Mouse (Mus musculus): Measurements from ENCODE around the gene Clic1. TPM values are rescaled to one million over a fixed set of nuclear protein-coding genes. Genes with fewer than 3 reads are reported as not detected.

The Clic1 gene
- total RNA-seq, 2 experiments from 2014 or later, result 87.2 to 89.7 TPM

- no peak for DNase-seq (ENCODE audit: low spot score in 2 of 2)
These were observed 4.6 kb upstream of the Clic1 start for GRCm38 (mm10) chr17:35044904-35045806.

DNA sequence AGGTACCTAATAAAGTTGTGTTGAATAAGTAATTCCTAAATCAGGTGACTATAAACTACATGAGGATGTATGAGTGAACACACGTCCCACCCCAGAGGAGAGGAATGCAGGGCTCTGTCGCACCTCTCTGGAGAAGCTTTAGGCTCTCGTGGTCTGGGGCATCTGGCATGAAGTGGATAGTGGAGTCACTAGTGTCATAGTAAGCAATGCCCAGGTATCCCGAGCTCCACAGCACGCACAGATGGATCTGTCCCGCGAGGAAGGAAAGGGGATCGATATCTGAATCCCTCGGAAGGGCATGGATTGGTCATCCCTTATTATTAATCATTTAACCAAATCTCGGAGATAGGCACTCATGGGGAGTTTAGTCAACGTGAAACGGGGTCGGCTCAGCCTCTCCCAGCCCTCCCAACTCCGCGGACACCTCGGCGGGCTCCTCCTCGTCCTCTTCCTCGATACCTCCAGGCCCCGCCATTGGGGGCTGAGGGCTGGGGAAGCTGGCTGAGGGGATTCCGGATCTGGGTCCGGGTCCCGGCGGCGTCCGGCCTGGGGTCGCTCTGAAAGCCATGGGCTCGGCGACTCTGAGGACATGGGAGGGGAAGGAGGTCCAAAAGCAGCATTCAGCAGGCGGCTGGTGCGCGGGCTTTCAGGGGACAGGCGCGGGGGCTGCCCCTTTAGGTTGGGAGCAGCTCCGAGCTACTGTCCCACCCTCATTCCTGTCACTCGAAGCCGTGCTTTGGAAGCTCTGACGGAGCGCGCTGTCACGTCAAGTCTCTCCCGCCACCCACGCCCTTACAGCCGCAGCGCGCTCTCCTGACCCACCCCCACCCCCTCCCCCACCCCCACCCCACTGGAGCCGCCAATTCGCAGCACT, 3.7 kb upstream of the Clic1 start:
- DNase-seq (ENCODE audit: low spot score in 2 of 2), result no peak

DNA sequence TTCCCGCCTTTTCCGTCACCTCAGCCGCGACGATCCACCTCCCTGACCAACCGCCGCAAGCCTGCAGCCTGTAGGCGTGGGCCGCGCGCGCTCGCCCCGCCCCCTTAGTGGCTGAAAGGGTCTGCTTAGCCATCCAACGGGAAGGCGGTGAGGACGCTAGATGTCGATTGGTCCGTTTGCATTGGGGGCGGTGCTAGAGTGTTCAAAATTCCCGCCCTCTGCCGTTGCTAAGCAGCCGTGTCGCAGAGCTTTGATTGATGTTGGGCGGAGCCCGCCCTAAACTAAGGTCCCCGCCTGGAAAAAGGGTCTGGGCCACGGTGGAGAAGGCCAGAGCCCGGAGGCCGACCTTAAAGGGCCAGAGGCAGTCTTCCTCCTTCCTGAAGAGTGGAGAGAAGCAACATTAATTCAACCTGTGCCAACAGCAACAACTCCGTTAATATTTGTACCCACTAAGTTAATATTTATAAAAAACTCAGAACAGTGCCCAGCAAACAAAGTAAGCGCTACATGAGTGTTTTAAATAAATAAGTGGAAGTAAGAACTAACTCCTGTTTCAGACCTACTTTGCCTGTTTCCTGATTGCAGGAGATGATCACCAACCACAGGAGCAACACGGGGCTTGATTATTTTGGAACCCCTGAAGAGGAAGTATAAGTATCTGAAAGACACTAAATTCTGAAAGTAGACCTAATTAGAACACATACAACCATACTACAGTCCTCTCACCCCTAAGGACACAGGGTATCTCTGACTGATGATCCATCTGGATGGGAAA, 2.9 kb upstream of the Clic1 start, which contains the start of gene Msh5:
Msh5 (minus strand) TSS at position 65 of the 775 bp plus-strand sequence.
- peak; percentile 95 to 96 for DNase-seq (ENCODE audit: low spot score in 2 of 2)

GRCm38 (mm10) chr17:35047688-35048087, 2.1 kb upstream of the Clic1 start:
- DNase-seq (ENCODE audit: low spot score in 2 of 2), result no peak

- DNase-seq (ENCODE audit: low spot score in 2 of 2), result no peak
These were observed 1.4 kb upstream of the Clic1 start for GRCm38 (mm10) chr17:35048149-35048931.

- DNase-seq (ENCODE audit: low spot score in 2 of 2), result no peak
These were observed 780 bp upstream of the Clic1 start for GRCm38 (mm10) chr17:35048932-35049440.

GRCm38 (mm10) chr17:35050126-35050750, 472 bp downstream of the Clic1 start:
- peak; percentile 66 to 81 for DNase-seq (ENCODE audit: low spot score in 2 of 2)

DNA sequence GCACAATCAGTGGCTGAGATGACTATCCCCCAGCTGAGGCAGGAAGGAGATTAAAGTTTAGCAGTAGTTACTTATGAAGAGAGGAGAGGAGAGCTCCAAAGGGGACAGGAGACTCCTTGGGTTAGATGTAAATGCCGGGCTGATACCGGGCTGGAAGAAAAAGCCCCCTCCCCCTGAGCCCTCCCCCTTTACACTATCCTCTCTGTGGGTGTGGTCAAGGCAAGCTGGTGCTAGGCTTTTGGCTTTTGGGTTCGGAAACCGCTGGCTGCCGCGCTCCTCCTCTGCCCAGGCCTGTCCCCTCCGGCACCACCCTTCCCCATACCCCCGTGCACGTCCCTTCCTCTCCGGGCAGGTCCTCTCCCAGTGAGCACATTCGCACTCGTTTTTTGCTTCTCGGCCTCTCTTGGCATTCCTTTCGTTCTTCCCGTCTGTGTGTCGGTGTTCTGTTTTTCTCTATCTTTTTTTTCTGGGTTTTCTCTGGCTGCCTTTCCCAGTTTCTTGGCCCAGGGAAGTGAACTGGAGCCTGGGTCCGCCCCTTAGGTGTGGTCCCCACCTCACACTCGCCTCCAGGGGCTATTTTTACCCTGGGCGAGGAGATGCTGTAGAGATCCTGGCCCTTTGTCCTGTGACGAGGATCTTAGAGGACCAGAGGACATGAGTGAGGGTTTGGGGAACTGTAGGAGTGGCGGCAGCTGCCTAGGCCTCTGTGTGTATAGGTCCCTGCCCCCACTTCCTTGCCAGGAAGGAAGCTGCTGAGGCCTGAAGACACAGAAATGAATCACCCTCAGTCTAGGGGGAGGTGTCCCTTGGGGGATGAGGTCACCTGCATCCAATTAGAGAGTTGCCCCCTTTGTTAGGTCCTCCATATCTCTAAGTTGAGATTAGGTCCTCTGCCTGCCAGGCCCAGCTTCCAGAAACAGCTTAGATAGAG, 1.7 kb downstream of the Clic1 start:
- peak; percentile 53 to 69 for DNase-seq (ENCODE audit: low spot score in 2 of 2)

- DNase-seq (ENCODE audit: low spot score in 2 of 2), result no peak
These were observed 2.6 kb downstream of the Clic1 start for GRCm38 (mm10) chr17:35052271-35052798.

- no peak for DNase-seq (ENCODE audit: low spot score in 2 of 2)
These were observed 6.1 kb downstream of the Clic1 start for GRCm38 (mm10) chr17:35055691-35056495.

DNA sequence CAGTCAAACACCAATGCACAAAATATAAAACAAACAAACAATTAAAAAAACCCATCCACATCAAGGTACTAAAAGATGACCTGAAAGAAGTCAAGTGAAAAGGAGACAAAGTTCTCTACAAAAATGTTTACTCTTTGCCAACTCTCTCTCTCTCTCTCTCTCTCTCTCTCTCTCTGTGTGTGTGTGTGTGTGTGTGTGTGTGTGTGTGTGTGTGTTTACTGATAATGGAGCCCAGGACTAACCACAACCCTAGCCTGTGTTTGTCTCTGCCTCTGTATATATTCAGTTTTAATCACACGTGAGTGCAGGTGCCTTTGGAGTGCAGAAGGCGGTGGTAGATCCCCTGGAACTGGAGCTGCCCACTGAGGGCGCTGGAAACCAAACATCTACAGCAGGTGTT, 7.3 kb downstream of the Clic1 start:
- DNase-seq (ENCODE audit: low spot score in 2 of 2), result no peak

DNA sequence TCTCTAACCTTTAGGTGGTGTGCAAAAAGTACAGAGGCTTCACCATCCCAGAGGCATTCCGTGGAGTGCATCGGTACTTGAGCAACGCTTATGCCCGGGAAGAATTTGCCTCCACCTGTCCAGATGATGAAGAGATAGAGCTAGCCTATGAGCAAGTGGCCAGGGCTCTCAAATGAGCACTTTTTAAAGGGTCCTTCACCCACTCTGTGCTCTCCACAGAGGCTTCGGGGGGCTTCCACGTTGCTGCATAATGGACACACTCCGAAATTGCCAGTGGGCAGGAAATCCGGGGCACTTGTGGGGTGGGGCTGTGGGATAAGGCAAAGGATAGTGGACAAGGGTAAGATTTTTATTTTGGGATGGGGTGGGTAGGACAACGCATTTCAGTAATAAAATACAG, 8.6 kb downstream of the Clic1 start:
- no peak for DNase-seq (ENCODE audit: low spot score in 2 of 2)

GRCm38 (mm10) chr17:35058911-35059892, 9.4 kb downstream of the Clic1 start, which contains the start of gene Ddah2:
Gene Ddah2 (plus strand): TSS chr17:35059035.
- peak; percentile 91 to 95 for DNase-seq (ENCODE audit: low spot score in 2 of 2)

DNA sequence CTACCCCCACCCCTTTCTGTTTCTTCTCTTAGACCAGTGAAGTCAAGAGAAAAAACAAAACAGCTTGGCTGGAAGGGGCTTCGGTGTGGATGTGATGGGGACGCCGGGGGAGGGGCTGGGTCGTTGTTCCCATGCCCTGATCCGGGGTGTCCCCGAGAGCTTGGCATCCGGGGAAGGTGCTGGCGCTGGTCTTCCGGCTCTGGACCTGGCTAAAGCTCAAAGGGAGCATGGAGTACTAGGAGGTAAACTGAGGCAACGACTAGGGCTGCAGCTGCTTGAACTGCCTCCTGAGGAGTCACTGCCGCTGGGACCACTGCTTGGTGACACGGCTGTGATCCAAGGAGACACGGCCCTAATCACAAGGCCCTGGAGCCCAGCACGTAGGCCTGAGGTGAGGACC, 10.3 kb downstream of the Clic1 start:
- peak in 1 of 2 experiments; percentile 33 for DNase-seq (ENCODE audit: low spot score in 2 of 2)

DNA sequence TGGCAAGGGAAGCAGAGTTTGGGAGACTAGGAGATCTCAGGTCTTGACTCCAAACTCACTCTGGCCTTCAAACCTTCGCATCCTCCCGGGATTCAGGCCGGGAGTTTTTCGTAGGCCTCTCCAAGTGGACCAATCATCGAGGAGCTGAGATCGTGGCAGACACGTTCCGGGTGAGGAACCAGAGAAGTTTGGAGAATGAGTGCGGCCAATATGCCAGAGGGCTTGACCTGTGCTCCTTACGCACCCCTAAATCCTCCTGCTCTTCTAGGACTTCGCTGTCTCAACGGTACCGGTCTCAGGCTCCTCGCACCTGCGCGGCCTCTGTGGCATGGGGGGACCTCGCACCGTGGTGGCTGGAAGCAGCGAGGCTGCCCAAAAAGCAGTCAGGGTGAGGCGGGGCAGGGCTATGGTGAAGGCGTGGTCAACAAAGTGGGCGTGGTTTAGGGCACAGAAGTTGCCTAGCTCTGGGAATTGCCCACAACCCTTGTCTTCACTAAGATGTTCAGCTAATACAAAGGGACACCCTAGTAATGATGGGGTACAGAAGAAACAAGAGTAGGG, 11.1 kb downstream of the Clic1 start:
- DNase-seq (ENCODE audit: low spot score in 2 of 2), result no peak

DNA sequence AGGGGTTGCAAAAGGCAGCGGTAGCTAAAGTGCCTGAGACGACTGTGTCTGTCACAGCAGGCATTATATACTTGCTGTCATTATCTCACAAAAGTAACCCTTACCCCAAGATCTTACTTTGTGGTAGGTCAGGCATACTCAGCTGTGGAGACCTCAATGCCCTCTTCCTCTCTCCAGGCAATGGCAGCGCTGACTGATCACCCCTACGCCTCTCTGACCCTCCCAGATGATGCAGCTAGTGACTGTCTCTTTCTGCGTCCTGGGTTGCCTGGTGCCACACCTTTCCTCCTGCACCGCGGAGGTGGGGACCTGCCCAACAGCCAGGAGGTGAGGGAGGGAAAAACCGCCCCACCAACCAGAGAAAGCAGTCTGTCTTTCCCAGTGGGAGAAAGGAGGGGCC, 11.5 kb downstream of the Clic1 start:
- no peak for DNase-seq (ENCODE audit: low spot score in 2 of 2)
